Mouse (Mus musculus) lung, adult 2 months (tissue): ENCODE data around the gene Gpkow.

ENCODE experiments used
- CTCF ChIP-seq: fragments of 200-500 bp; IDR thresholded peaks from 2 replicates; pipeline ENCODE4 v1.5.1; 2011; ENCODE audit warnings: mild to moderate bottlenecking, low read length, control low read depth; ENCODE audit not compliant: insufficient read depth
- POLR2A ChIP-seq: fragments of 200-500 bp; IDR thresholded peaks from 2 replicates; pipeline ENCODE4 v1.6.1; 2011; ENCODE audit warnings: low read depth, mild to moderate bottlenecking, control low read depth, low read length, borderline replicate concordance; ENCODE audit errors: extremely low read depth

- TF ChIP-seq POLR2A, result no peak
- TF ChIP-seq CTCF, result no peak
These were observed 22.5 kb upstream of the Gpkow start for GRCm38 (mm10) chrX:7674284-7675000.
